26 mouse cellular contexts compared by ENCODE assay signal in the genomic region with DNA sequence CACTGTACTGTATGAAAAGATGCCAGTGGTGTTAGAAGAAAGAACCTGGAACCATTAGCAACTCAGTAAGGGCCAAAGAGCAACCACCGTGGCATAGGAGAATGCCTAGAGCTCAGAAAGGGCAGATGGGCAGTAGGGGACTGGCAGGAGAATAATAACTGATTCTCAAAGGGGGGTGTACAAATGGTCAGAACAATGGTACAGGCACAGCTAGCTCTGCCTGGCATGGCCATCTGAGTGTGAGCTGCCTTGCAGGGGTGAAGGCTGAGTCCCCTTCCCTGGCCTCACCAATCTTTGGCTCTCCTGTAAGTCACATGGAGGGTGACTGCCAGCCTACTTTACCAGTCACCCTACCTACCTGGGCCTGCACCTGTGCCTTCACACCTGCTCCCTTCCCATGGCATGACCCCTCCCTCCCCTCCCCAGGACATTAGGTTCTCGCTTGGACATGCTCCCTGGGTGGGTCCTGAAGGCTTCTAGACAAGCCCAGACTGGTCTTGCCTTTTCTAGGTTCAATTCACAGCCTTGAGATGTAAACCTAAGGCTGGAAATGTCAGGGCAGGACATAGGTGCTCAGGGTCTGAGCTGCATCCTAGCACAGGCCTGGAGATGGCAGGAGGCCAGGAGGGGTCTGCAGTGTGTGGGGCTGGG. TPM values are rescaled to one million over a fixed set of nuclear protein-coding genes. Genes with fewer than 3 reads are reported as not detected.
A peak's percentile ranks its signal among the peaks of the same experiment; 100 is the strongest.
DNase-seq lines count a peak whose midpoint lies in the region; ATAC-seq and TF ChIP-seq lines count a peak whose summit lies in the region.
"Had no signal": no experiment of that assay in that cellular context is flagged by ENCODE, and none has a peak within 500 bp of the region (broad histone marks: within the 10 kb centered on the region; RNA-seq: fewer than 3 reads in every experiment).

No protein-coding gene starts in this region.

- intact Hi-C loops in left cerebral cortex, adult 2 months (cut with DNase I), result no loop called here
- intact Hi-C loops in left cerebral cortex, postnatal 4 days (cut with DNase I), result no loop called here

- no peak for TF ChIP-seq CTCF in left cerebral cortex, adult 2 months (IDR thresholded peaks at IDR 0.05)
- no peak for TF ChIP-seq CTCF in stomach, postnatal 0 days (IDR thresholded peaks at IDR 0.05; ENCODE audit: low read depth)

- no peak overlapping the region for H3K9ac ChIP-seq in intestine, embryonic 16.5 days (ENCODE audit: low read depth, low read length)
- H3K9ac ChIP-seq in stomach, postnatal 0 days (ENCODE audit: low read length), result no peak overlapping the region
- H3K9ac ChIP-seq: embryonic facial prominence, embryonic 12.5 days; forebrain, embryonic 15.5 days; limb, embryonic 12.5 days; liver, embryonic 15.5 days; lung, embryonic 14.5 days; neural tube, embryonic 13.5 days had no signal

- TF ChIP-seq EP300 in stomach, postnatal 0 days (optimal IDR thresholded peaks at IDR 0.05), result no peak

- no peak overlapping the region for H3K4me3 ChIP-seq in left cerebral cortex, adult 2 months
- H3K4me3 ChIP-seq in intestine, embryonic 16.5 days (ENCODE audit: low read length), result no peak overlapping the region
- no peak overlapping the region for H3K4me3 ChIP-seq in stomach, postnatal 0 days (ENCODE audit: low read depth, low read length)
- H3K4me3 ChIP-seq: embryonic facial prominence, embryonic 12.5 days; forebrain, embryonic 10.5 days; forebrain, embryonic 15.5 days; heart, embryonic 10.5 days; heart, embryonic 15.5 days; limb, embryonic 12.5 days; liver, embryonic 15.5 days; neural tube, embryonic 13.5 days had no signal

- H3K4me2 ChIP-seq in intestine, embryonic 16.5 days (ENCODE audit: low read depth, low read length), result no peak overlapping the region
- no peak overlapping the region for H3K4me2 ChIP-seq in stomach, postnatal 0 days (replicated peaks; ENCODE audit: low read depth)
- H3K4me2 ChIP-seq: embryonic facial prominence, embryonic 12.5 days; forebrain, embryonic 15.5 days; heart, embryonic 15.5 days; limb, embryonic 12.5 days; liver, embryonic 15.5 days; lung, embryonic 14.5 days; midbrain, embryonic 11.5 days; neural tube, embryonic 13.5 days had no signal

- WGBS in intestine, embryonic 16.5 days, result 83% methylated on average over 2 of the region's 2 CpGs
- WGBS in stomach, postnatal 0 days, result 58% methylated on average over 2 of the region's 2 CpGs

- H3K27me3 ChIP-seq in intestine, embryonic 16.5 days (replicated peaks; ENCODE audit: control insufficient read depth, insufficient read depth, low read length), result no peaks in the 10 kb centered on the region
- H3K27me3 ChIP-seq in stomach, postnatal 0 days (ENCODE audit: control insufficient read depth, insufficient read depth, low read length), result no peaks in the 10 kb centered on the region
- H3K27me3 ChIP-seq: embryonic facial prominence, embryonic 12.5 days; forebrain, embryonic 15.5 days; heart, embryonic 15.5 days; liver, embryonic 15.5 days; neural tube, embryonic 13.5 days; Patski had no signal

- no peaks in the 10 kb centered on the region for H3K36me3 ChIP-seq in intestine, embryonic 16.5 days (ENCODE audit: control insufficient read depth, insufficient read depth, low read length)
- H3K36me3 ChIP-seq in stomach, postnatal 0 days (ENCODE audit: control insufficient read depth, insufficient read depth, low read length), result no peaks in the 10 kb centered on the region
- H3K36me3 ChIP-seq: embryonic facial prominence, embryonic 12.5 days; forebrain, embryonic 10.5 days; forebrain, embryonic 15.5 days; heart, embryonic 10.5 days; heart, embryonic 15.5 days; limb, embryonic 12.5 days; liver, embryonic 15.5 days; neural tube, embryonic 13.5 days had no signal

- peak; percentile 90 for DNase-seq in heart, adult 11 months
- DNase-seq in heart, adult 18-20 months, result no peak
- no peak for DNase-seq in left cerebral cortex, adult 2 months (ENCODE audit: extremely low spot score in 1 of 2, low spot score in 2 of 2)
- no peak for DNase-seq in left cerebral cortex, postnatal 4 days
- DNase-seq in stomach, postnatal 0 days (ENCODE audit: low spot score), result no peak
- DNase-seq: cerebellum, postnatal 25 days; embryo, embryonic 11 days; kidney, adult 9 months; lung, embryonic 14.5 days; lung, postnatal 14 days; thymus, adult 2 months; thymus, postnatal 36 days had no signal

- H3K27ac ChIP-seq in left cerebral cortex, adult 2 months, result peak overlapping the region; percentile 48
- H3K27ac ChIP-seq in intestine, embryonic 16.5 days (ENCODE audit: low read length), result no peak overlapping the region
- peak overlapping the region; percentile 61 for H3K27ac ChIP-seq in stomach, postnatal 0 days (replicated peaks)
- H3K27ac ChIP-seq: embryonic facial prominence, embryonic 12.5 days; forebrain, embryonic 10.5 days; forebrain, embryonic 15.5 days; heart, embryonic 10.5 days; heart, embryonic 15.5 days; limb, embryonic 12.5 days; liver, embryonic 15.5 days; neural tube, embryonic 13.5 days had no signal

- peak; percentile 43; the same call in 1 of the 2 replicates for ATAC-seq in intestine, embryonic 16.5 days
- ATAC-seq in stomach, postnatal 0 days (ENCODE audit: low FRiP score, low TSS enrichment), result peak; percentile 28; the same call in 1 of the 2 replicates
- no peak for ATAC-seq in erythroblast, adult 5-6 weeks (replicated peaks; ENCODE audit: low FRiP score, poor library complexity, severe bottlenecking)
- ATAC-seq: forebrain, embryonic 15.5 days; hindbrain, embryonic 16.5 days; midbrain, embryonic 16.5 days had no signal

- H3K9me3 ChIP-seq in intestine, embryonic 16.5 days (ENCODE audit: control insufficient read depth, low read length), result no peaks in the 10 kb centered on the region
- H3K9me3 ChIP-seq in stomach, postnatal 0 days (ENCODE audit: control insufficient read depth, low read length), result no peaks in the 10 kb centered on the region
- H3K9me3 ChIP-seq: embryonic facial prominence, embryonic 12.5 days; forebrain, embryonic 10.5 days; forebrain, embryonic 15.5 days; heart, embryonic 10.5 days; heart, embryonic 15.5 days; limb, embryonic 12.5 days; liver, embryonic 15.5 days; neural tube, embryonic 13.5 days had no signal

- peaks cover 28% of the 10 kb centered on the region for H3K4me1 ChIP-seq in intestine, embryonic 16.5 days (ENCODE audit: control insufficient read depth, insufficient read depth, low read length)
- peaks cover 21% of the 10 kb centered on the region for H3K4me1 ChIP-seq in stomach, postnatal 0 days (replicated peaks; ENCODE audit: control insufficient read depth, insufficient read depth)
- H3K4me1 ChIP-seq: forebrain, embryonic 15.5 days; neural tube, embryonic 13.5 days had no signal

RNA-seq across cellular contexts. Expression of a gene that starts 15.4 kb away (rescaled TPM):
- total RNA-seq in heart, adult 18-20 months (2021), result 10 to 100 TPM; 45.2 to 58.1 TPM
- 100 to 1,000 TPM; 130 to 132 TPM for total RNA-seq in left cerebral cortex, adult 2 months (2021)
- 10 to 100 TPM in 1 of 2 experiments, 1 to 10 TPM in 1; 9.7 to 13.3 TPM for total RNA-seq in left cerebral cortex, postnatal 4 days (2021)
- polyA plus RNA-seq in intestine, embryonic 16.5 days (2015; fragmentation: Nextera tagmentation; extraction: Ambion mirVana), result 3.5 and 4.0 TPM in 2 replicates
- polyA plus RNA-seq in stomach, postnatal 0 days (2015; fragmentation: Nextera tagmentation; extraction: Ambion mirVana), result 3.2 and 3.3 TPM in 2 replicates
- total RNA-seq in erythroblast, adult 5-6 weeks (2015; ENCODE audit: low replicate concordance), result 0.63 and 1.3 TPM in 2 replicates
- 0.85 and 4.6 TPM in 2 replicates for total RNA-seq in erythroblast, adult 5-6 weeks (2017; ENCODE audit: low replicate concordance)
